Comparison of ENCODE assay signal across 8 mouse cellular contexts in the genomic region with DNA sequence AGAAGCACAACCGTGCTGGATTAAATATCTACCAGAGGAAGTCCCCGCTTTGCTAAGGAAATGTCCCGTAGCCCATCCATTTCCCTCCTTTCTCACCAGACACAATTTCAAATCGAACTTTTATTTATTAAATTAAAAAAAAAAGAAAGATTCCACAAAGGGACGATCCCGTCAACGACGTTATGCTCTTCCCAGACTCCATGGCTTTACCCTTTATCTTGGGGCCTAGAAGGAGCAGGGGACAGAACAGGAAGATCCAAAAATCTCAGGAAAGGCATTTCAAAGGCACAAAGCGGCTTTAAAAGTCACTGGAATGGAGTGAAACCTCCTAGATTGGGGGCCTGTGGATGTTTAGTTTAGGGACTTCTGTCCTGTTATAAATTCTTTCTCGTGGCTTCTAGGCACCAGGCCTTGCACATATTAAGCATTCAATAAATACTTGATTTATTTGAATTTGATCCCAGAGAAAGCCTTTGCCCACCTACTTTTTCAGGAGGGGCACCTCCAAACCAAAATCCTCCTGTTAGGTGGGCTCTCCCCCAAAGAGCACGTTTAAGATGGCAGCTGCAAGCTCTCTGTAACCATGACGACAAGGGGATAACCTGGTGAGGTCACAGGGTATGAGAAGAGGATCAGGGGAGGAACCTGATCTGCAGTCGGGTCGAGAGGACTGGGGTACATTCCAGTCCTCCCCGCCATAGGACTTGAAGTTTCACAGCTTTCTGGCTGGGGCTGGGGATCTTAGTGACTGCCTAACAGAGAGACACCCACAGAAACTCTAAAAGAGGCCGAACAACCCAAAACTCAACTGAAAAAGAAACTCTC. TPM values are rescaled to one million over a fixed set of nuclear protein-coding genes. Genes with fewer than 3 reads are reported as not detected.
DNase-seq lines count a peak whose midpoint lies in the region; ATAC-seq and TF ChIP-seq lines count a peak whose summit lies in the region.

No protein-coding gene starts in this region.

- intact Hi-C loops in left cerebral cortex, postnatal 36 days (cut with DNase I): loop anchor here (2.0 kb wide), 1 partner anchor 20 kb away; no protein-coding TSS in a partner anchor

- peaks cover 48% of the 10 kb centered on the region for H3K27me3 ChIP-seq in heart, embryonic 10.5 days (ENCODE audit: insufficient read depth, poor library complexity, severe bottlenecking)
- H3K27me3 ChIP-seq in stomach, embryonic 14.5 days (ENCODE audit: control insufficient read depth, insufficient read depth, low read length): 0 out of 2 replicates have a peak, but pooled peaks cover 7% of the 10 kb centered on the region
- no peaks in the 10 kb centered on the region for H3K27me3 ChIP-seq in stomach, postnatal 0 days (ENCODE audit: control insufficient read depth, insufficient read depth, low read length)
- peaks cover 84% of the 10 kb centered on the region for H3K27me3 ChIP-seq in liver, embryonic 12.5 days (replicated peaks)
- peaks cover 15% of the 10 kb centered on the region for H3K27me3 ChIP-seq in stomach, embryonic 16.5 days (ENCODE audit: control insufficient read depth, insufficient read depth, low read length)

- peak overlapping the region; percentile 96 for H3K4me2 ChIP-seq in stomach, embryonic 14.5 days (replicated peaks; ENCODE audit: low read depth, low read length)
- H3K4me2 ChIP-seq in stomach, postnatal 0 days (replicated peaks; ENCODE audit: low read depth): no peak overlapping the region; the same call in 1 of the 2 replicates
- H3K4me2 ChIP-seq in liver, embryonic 12.5 days: peak overlapping the region; percentile 86
- H3K4me2 ChIP-seq in stomach, embryonic 16.5 days (ENCODE audit: low read depth, low read length): peak overlapping the region; percentile 99; the same call in 1 of the 2 replicates

- WGBS in heart, embryonic 10.5 days: 25% methylated on average over 16 of the region's 16 CpGs
- 44% methylated on average over 16 of the region's 16 CpGs for WGBS in stomach, embryonic 14.5 days
- 66% methylated on average over 16 of the region's 16 CpGs for WGBS in stomach, postnatal 0 days
- 33% methylated on average over 16 of the region's 16 CpGs for WGBS in liver, embryonic 12.5 days (ENCODE audit: insufficient replicate concordance)
- 59% methylated on average over 16 of the region's 16 CpGs for WGBS in stomach, embryonic 16.5 days

- H3K9me3 ChIP-seq in heart, embryonic 10.5 days: no peaks in the 10 kb centered on the region
- no peaks in the 10 kb centered on the region for H3K9me3 ChIP-seq in stomach, embryonic 14.5 days (ENCODE audit: control insufficient read depth, low read depth, low read length)
- no peaks in the 10 kb centered on the region for H3K9me3 ChIP-seq in stomach, postnatal 0 days (ENCODE audit: control insufficient read depth, low read length)
- H3K9me3 ChIP-seq in liver, embryonic 12.5 days (replicated peaks): no peaks in the 10 kb centered on the region
- no peaks in the 10 kb centered on the region for H3K9me3 ChIP-seq in stomach, embryonic 16.5 days (replicated peaks; ENCODE audit: control insufficient read depth, low read length)

- no peak for TF ChIP-seq CTCF in stomach, postnatal 0 days (IDR thresholded peaks at IDR 0.05; ENCODE audit: low read depth)

- H3K36me3 ChIP-seq in heart, embryonic 10.5 days: no peaks in the 10 kb centered on the region
- no peaks in the 10 kb centered on the region for H3K36me3 ChIP-seq in stomach, embryonic 14.5 days (ENCODE audit: control insufficient read depth, insufficient read depth, low read length)
- H3K36me3 ChIP-seq in stomach, postnatal 0 days (ENCODE audit: control insufficient read depth, insufficient read depth, low read length): no peaks in the 10 kb centered on the region
- no peaks in the 10 kb centered on the region for H3K36me3 ChIP-seq in liver, embryonic 12.5 days
- H3K36me3 ChIP-seq in stomach, embryonic 16.5 days (ENCODE audit: control insufficient read depth, insufficient read depth, low read length): no peaks in the 10 kb centered on the region

- H3K9ac ChIP-seq in stomach, embryonic 14.5 days (replicated peaks; ENCODE audit: low read depth, low read length): no peak overlapping the region
- no peak overlapping the region for H3K9ac ChIP-seq in stomach, postnatal 0 days (ENCODE audit: low read length)
- H3K9ac ChIP-seq in liver, embryonic 12.5 days: peak overlapping the region; percentile 62
- H3K9ac ChIP-seq in stomach, embryonic 16.5 days (ENCODE audit: low read length): no peak overlapping the region

- no peak for DNase-seq in heart, embryonic 10.5 days (ENCODE audit: low spot score)
- DNase-seq in heart, adult 18-20 months: no peak
- no peak for DNase-seq in stomach, postnatal 0 days (ENCODE audit: low spot score)
- no peak for DNase-seq in left cerebral cortex, postnatal 36 days (ENCODE audit: low spot score in 2 of 2)
- DNase-seq in kidney, adult 18-20 months: no peak

- peaks cover 43% of the 10 kb centered on the region for H3K4me1 ChIP-seq in heart, embryonic 10.5 days
- H3K4me1 ChIP-seq in stomach, embryonic 14.5 days (ENCODE audit: control insufficient read depth, insufficient read depth, low read length): peaks cover 8% of the 10 kb centered on the region; the same call in 1 of the 2 replicates
- H3K4me1 ChIP-seq in stomach, postnatal 0 days (replicated peaks; ENCODE audit: control insufficient read depth, insufficient read depth): 0 out of 2 replicates have a peak, but pooled peaks cover 3% of the 10 kb centered on the region
- peaks cover 31% of the 10 kb centered on the region for H3K4me1 ChIP-seq in liver, embryonic 12.5 days
- peaks cover 11% of the 10 kb centered on the region; the same call in 1 of the 2 replicates for H3K4me1 ChIP-seq in stomach, embryonic 16.5 days (ENCODE audit: control insufficient read depth, insufficient read depth, low read length)

- ATAC-seq in stomach, embryonic 14.5 days (ENCODE audit: insufficient number of reproducible peaks, insufficient read depth, low FRiP score, low read depth): no peak
- no peak for ATAC-seq in stomach, postnatal 0 days (ENCODE audit: low FRiP score, low TSS enrichment)
- no peak for ATAC-seq in liver, embryonic 12.5 days
- no peak for ATAC-seq in stomach, embryonic 16.5 days (ENCODE audit: insufficient read depth, low FRiP score)

- peak overlapping the region; percentile 90 for H3K27ac ChIP-seq in heart, embryonic 10.5 days
- H3K27ac ChIP-seq in stomach, embryonic 14.5 days (ENCODE audit: low read length): peak overlapping the region; percentile 80; the same call in 1 of the 2 replicates
- no peak overlapping the region for H3K27ac ChIP-seq in stomach, postnatal 0 days (replicated peaks)
- no peak overlapping the region for H3K27ac ChIP-seq in liver, embryonic 12.5 days
- H3K27ac ChIP-seq in stomach, embryonic 16.5 days (ENCODE audit: low read length): peak overlapping the region; percentile 77; the same call in 1 of the 2 replicates

- no peak for TF ChIP-seq EP300 in stomach, postnatal 0 days (optimal IDR thresholded peaks at IDR 0.05)

- H3K4me3 ChIP-seq in heart, embryonic 10.5 days: peak overlapping the region; percentile 67; the same call in 1 of the 2 replicates
- peak overlapping the region; percentile 53; the same call in 1 of the 2 replicates for H3K4me3 ChIP-seq in stomach, embryonic 14.5 days (ENCODE audit: low read depth, low read length)
- H3K4me3 ChIP-seq in stomach, postnatal 0 days (ENCODE audit: low read depth, low read length): no peak overlapping the region
- no peak overlapping the region for H3K4me3 ChIP-seq in liver, embryonic 12.5 days
- H3K4me3 ChIP-seq in stomach, embryonic 16.5 days (replicated peaks; ENCODE audit: low read length): peak overlapping the region; percentile 63; the same call in 1 of the 2 replicates

RNA-seq across cellular contexts. Expression of a gene that starts 6.1 kb away (rescaled TPM):
- 87.7 and 96.4 TPM in 2 replicates for polyA plus RNA-seq in heart, embryonic 10.5 days (2016; fragmentation: Nextera tagmentation; extraction: Ambion mirVana)
- total RNA-seq in heart, adult 18-20 months (2021): 10 to 100 TPM in 1 of 2 experiments, 1 to 10 TPM in 1; 9.8 to 12.1 TPM
- polyA plus RNA-seq in stomach, embryonic 14.5 days (2014; fragmentation: Nextera tagmentation; extraction: Ambion mirVana): 63.8 and 68.4 TPM in 2 replicates
- polyA plus RNA-seq in stomach, postnatal 0 days (2015; fragmentation: Nextera tagmentation; extraction: Ambion mirVana): 21.1 and 21.7 TPM in 2 replicates
- polyA plus RNA-seq in liver, embryonic 12.5 days (2016; fragmentation: Nextera tagmentation; extraction: Ambion mirVana): 69.7 and 74.7 TPM in 2 replicates
- 55.4 and 57.0 TPM in 2 replicates for polyA plus RNA-seq in stomach, embryonic 16.5 days (2015; fragmentation: Nextera tagmentation; extraction: Ambion mirVana)
- total RNA-seq in left cerebral cortex, postnatal 36 days (2021): 10 to 100 TPM; 17.2 to 17.7 TPM

RNA-seq across cellular contexts. Expression of a gene that starts 10.3 kb away (rescaled TPM):
- polyA plus RNA-seq in heart, embryonic 10.5 days (2016; fragmentation: Nextera tagmentation; extraction: Ambion mirVana): 0.37 and 1.5 TPM in 2 replicates
- not detected for total RNA-seq in heart, adult 18-20 months (2021)
- 2.0 and 2.5 TPM in 2 replicates for polyA plus RNA-seq in stomach, embryonic 14.5 days (2014; fragmentation: Nextera tagmentation; extraction: Ambion mirVana)
- 0.40 and 0.41 TPM in 2 replicates for polyA plus RNA-seq in stomach, postnatal 0 days (2015; fragmentation: Nextera tagmentation; extraction: Ambion mirVana)
- polyA plus RNA-seq in liver, embryonic 12.5 days (2016; fragmentation: Nextera tagmentation; extraction: Ambion mirVana): 0.37 and 0.63 TPM in 2 replicates
- polyA plus RNA-seq in stomach, embryonic 16.5 days (2015; fragmentation: Nextera tagmentation; extraction: Ambion mirVana): 1.3 TPM in 2 replicates
- under 1 TPM; 0.79 to 1.00 TPM for total RNA-seq in left cerebral cortex, postnatal 36 days (2021)

RNA-seq across cellular contexts. Expression of a gene that starts 25.2 kb away (rescaled TPM):
- 80.5 and 94.3 TPM in 2 replicates for polyA plus RNA-seq in heart, embryonic 10.5 days (2016; fragmentation: Nextera tagmentation; extraction: Ambion mirVana)
- total RNA-seq in heart, adult 18-20 months (2021): 10 to 100 TPM; 25.0 to 26.0 TPM
- 96.9 and 109 TPM in 2 replicates for polyA plus RNA-seq in stomach, embryonic 14.5 days (2014; fragmentation: Nextera tagmentation; extraction: Ambion mirVana)
- 39.7 and 44.8 TPM in 2 replicates for polyA plus RNA-seq in stomach, postnatal 0 days (2015; fragmentation: Nextera tagmentation; extraction: Ambion mirVana)
- polyA plus RNA-seq in liver, embryonic 12.5 days (2016; fragmentation: Nextera tagmentation; extraction: Ambion mirVana): 62.0 and 66.8 TPM in 2 replicates
- polyA plus RNA-seq in stomach, embryonic 16.5 days (2015; fragmentation: Nextera tagmentation; extraction: Ambion mirVana): 80.7 and 81.8 TPM in 2 replicates
- 10 to 100 TPM; 45.8 to 69.3 TPM for total RNA-seq in left cerebral cortex, postnatal 36 days (2021)

RNA-seq across cellular contexts. Expression of a gene that starts 30.8 kb away (rescaled TPM):
- 260 and 282 TPM in 2 replicates for polyA plus RNA-seq in heart, embryonic 10.5 days (2016; fragmentation: Nextera tagmentation; extraction: Ambion mirVana)
- 100 to 1,000 TPM; 340 to 348 TPM for total RNA-seq in heart, adult 18-20 months (2021)
- polyA plus RNA-seq in stomach, embryonic 14.5 days (2014; fragmentation: Nextera tagmentation; extraction: Ambion mirVana): 500 and 514 TPM in 2 replicates
- 321 and 336 TPM in 2 replicates for polyA plus RNA-seq in stomach, postnatal 0 days (2015; fragmentation: Nextera tagmentation; extraction: Ambion mirVana)
- polyA plus RNA-seq in liver, embryonic 12.5 days (2016; fragmentation: Nextera tagmentation; extraction: Ambion mirVana): 150 and 168 TPM in 2 replicates
- 305 and 321 TPM in 2 replicates for polyA plus RNA-seq in stomach, embryonic 16.5 days (2015; fragmentation: Nextera tagmentation; extraction: Ambion mirVana)
- 100 to 1,000 TPM; 374 to 425 TPM for total RNA-seq in left cerebral cortex, postnatal 36 days (2021)

RNA-seq across cellular contexts. Expression of a gene that starts 49.2 kb away (rescaled TPM):
- 5.7 and 7.6 TPM in 2 replicates for polyA plus RNA-seq in heart, embryonic 10.5 days (2016; fragmentation: Nextera tagmentation; extraction: Ambion mirVana)
- 10 to 100 TPM; 31.9 to 39.6 TPM for total RNA-seq in heart, adult 18-20 months (2021)
- 16.9 and 18.9 TPM in 2 replicates for polyA plus RNA-seq in stomach, embryonic 14.5 days (2014; fragmentation: Nextera tagmentation; extraction: Ambion mirVana)
- polyA plus RNA-seq in stomach, postnatal 0 days (2015; fragmentation: Nextera tagmentation; extraction: Ambion mirVana): 4.4 and 4.7 TPM in 2 replicates
- 5.1 and 5.6 TPM in 2 replicates for polyA plus RNA-seq in liver, embryonic 12.5 days (2016; fragmentation: Nextera tagmentation; extraction: Ambion mirVana)
- polyA plus RNA-seq in stomach, embryonic 16.5 days (2015; fragmentation: Nextera tagmentation; extraction: Ambion mirVana): 9.5 and 10.3 TPM in 2 replicates
- 10 to 100 TPM; 22.0 to 30.3 TPM for total RNA-seq in left cerebral cortex, postnatal 36 days (2021)

Comparison
In these comparisons a context has a peak if more than half of its experiments do, and no peak if none do; other contexts are left out.
1. H3K27ac ChIP-seq: peak in heart, embryonic 10.5 days (single experiment), stomach, embryonic 14.5 days (single experiment) and stomach, embryonic 16.5 days (single experiment); none in stomach, postnatal 0 days (single experiment) and liver, embryonic 12.5 days (single experiment).
2. H3K4me3 ChIP-seq: peak in heart, embryonic 10.5 days (single experiment), stomach, embryonic 14.5 days (single experiment) and stomach, embryonic 16.5 days (single experiment); none in stomach, postnatal 0 days (single experiment) and liver, embryonic 12.5 days (single experiment).